Mouse (Mus musculus) midbrain, embryonic 16.5 days (tissue): ENCODE results near the gene Igf2bp3. TPM values are rescaled to one million over a fixed set of nuclear protein-coding genes. Genes with fewer than 3 reads are reported as not detected.

Experiments
- ATAC-seq: fragments of 200-750 bp; cut with Nextera tagmentation; 2 replicates; pipeline ENCODE4 v1.8.0; 2017; ENCODE audit warnings: moderate TSS enrichment
- H3K27ac ChIP-seq: fragments of 300-500 bp; sonication (generic); 2 replicates; pipeline ENCODE4 v1.5.1; 2014; ENCODE audit warnings: mild to moderate bottlenecking, low read length, mixed read lengths
- H3K27me3 ChIP-seq: fragments of 300-500 bp; sonication (generic); 2 replicates; pipeline ENCODE4 v1.6.1; 2014; ENCODE audit warnings: low read depth, low read length, mixed read lengths; ENCODE audit not compliant: control insufficient read depth, insufficient read depth
- H3K36me3 ChIP-seq: fragments of 300-500 bp; sonication (generic); 2 replicates; pipeline ENCODE4 v1.6.1; 2014; ENCODE audit warnings: mild to moderate bottlenecking, low read length, moderate library complexity, mixed read lengths; ENCODE audit not compliant: control insufficient read depth, insufficient read depth
- H3K4me1 ChIP-seq: fragments of 300-500 bp; sonication (generic); 2 replicates; pipeline ENCODE4 v1.6.1; 2014; ENCODE audit warnings: mild to moderate bottlenecking, low read length, mixed read lengths; ENCODE audit not compliant: control insufficient read depth, insufficient read depth
- H3K4me2 ChIP-seq: fragments of 300-500 bp; sonication (generic); 2 replicates; pipeline ENCODE4 v1.6.1; 2014; ENCODE audit warnings: mild to moderate bottlenecking, low read length, mixed read lengths
- H3K4me3 ChIP-seq: fragments of 300-500 bp; sonication (generic); 2 replicates; pipeline ENCODE4 v1.5.1; 2014; ENCODE audit warnings: low read depth, mild to moderate bottlenecking, low read length, moderate library complexity, mixed read lengths
- H3K9ac ChIP-seq: fragments of 300-500 bp; sonication (generic); 2 replicates; pipeline ENCODE4 v1.6.1; 2014; ENCODE audit warnings: low read depth, low read length, mixed read lengths
- H3K9me3 ChIP-seq: fragments of 300-500 bp; sonication (generic); replicated peaks from 2 replicates; pipeline ENCODE4 v1.6.1; 2014; ENCODE audit warnings: mild to moderate bottlenecking, low read length, mixed read lengths; ENCODE audit not compliant: control insufficient read depth, poor library complexity, severe bottlenecking
- WGBS: fragments of 180-500 bp; shearing (Covaris S2); extraction: QIAGEN DNeasy Blood & Tissue Kit; methylation state at CpG from one replicate; pipeline ENCODE4 v1.1.7; 2014; 5-methylcytosine and 5-hydroxymethylcytosine counted together
- polyA plus RNA-seq: library from polyadenylated mRNA; unstranded; fragments of >200 nt; fragmentation: Nextera tagmentation; extraction: Ambion mirVana; gene quantifications from 2 replicates; pipeline ENCODE4 v1.2.1, GENCODE M21; 2015

Igf2bp3 gene
- polyA plus RNA-seq, 1 experiment from 2014 or later: 17.1 TPM

GRCm38 (mm10) chr6:49221906-49222305, 7.1 kb upstream of the Igf2bp3 start:
- Histone ChIP-seq H3K27ac (no peak overlapping the region), H3K4me2 (no peak overlapping the region), H3K9ac (no peak overlapping the region), H3K36me3 (no peaks in the 10 kb centered on the region), H3K27me3 (peaks cover 2% of the 10 kb centered on the region), H3K9me3 (no peaks in the 10 kb centered on the region), H3K4me3 (no peak overlapping the region), H3K4me1 (peaks cover 5% of the 10 kb centered on the region; the same call in 1 of the 2 replicates)
- 2% methylated on average over 7 of the region's 7 CpGs for WGBS
- no peak for ATAC-seq

DNA sequence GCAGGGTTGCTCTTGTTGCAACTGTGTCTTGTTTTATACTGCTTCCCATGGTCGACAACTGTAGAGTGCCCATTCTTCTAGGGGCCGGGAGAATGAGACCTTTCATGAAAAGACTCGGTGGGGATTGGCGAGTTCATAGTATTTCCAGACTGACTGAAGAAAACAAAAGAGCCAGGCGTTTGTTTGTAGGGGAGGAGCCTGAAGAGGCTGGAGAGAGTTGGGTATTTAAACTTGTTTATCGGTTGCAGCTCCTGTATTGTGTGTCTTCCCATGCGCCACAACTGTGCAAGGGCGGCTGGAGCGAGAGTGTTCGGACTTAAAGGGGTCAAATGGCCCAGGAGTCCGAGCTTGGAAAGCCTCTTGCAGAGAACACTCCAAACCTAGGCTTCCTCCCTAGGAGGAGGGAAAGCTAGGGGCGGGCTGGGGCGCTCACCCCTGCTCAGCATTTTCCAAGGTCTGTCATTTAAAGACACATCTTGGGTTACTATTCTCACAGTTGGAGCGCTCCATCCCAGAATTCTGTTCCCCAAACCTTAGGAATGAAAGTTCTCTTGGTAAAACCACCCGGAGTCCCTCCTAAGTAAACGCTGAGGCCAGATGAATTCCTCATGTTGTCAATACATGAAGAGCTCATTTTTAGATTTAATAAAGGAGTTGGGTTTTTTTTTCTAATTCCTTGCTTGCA, 5.3 kb upstream of the Igf2bp3 start:
- no peak for ATAC-seq
- Histone ChIP-seq H3K9ac (no peak overlapping the region), H3K9me3 (no peaks in the 10 kb centered on the region), H3K4me1 (peaks cover 10% of the 10 kb centered on the region), H3K36me3 (no peaks in the 10 kb centered on the region), H3K27ac (no peak overlapping the region), H3K27me3 (peaks cover 2% of the 10 kb centered on the region; the same call in 1 of the 2 replicates), H3K4me2 (no peak overlapping the region), H3K4me3 (no peak overlapping the region)
- WGBS: 3% methylated on average over 16 of the region's 16 CpGs

- H3K9me3 ChIP-seq: no peaks in the 10 kb centered on the region
- H3K36me3 ChIP-seq: no peaks in the 10 kb centered on the region
- peaks cover 10% of the 10 kb centered on the region for H3K4me1 ChIP-seq
- no peak overlapping the region for H3K4me2 ChIP-seq
- H3K4me3 ChIP-seq: no peak overlapping the region
- H3K27me3 ChIP-seq: peaks cover 2% of the 10 kb centered on the region; the same call in 1 of the 2 replicates
- no peak overlapping the region for H3K9ac ChIP-seq
- no peak for ATAC-seq
- 14% methylated on average over 4 of the region's 4 CpGs for WGBS
- no peak overlapping the region for H3K27ac ChIP-seq
These were observed 4.3 kb upstream of the Igf2bp3 start for GRCm38 (mm10) chr6:49219001-49219560.

GRCm38 (mm10) chr6:49218275-49218802, 3.6 kb upstream of the Igf2bp3 start:
- H3K27ac ChIP-seq: no peak overlapping the region
- peak overlapping the region; percentile 55 for H3K4me3 ChIP-seq
- no peak for ATAC-seq
- no peak overlapping the region for H3K9ac ChIP-seq
- H3K4me1 ChIP-seq: peaks cover 10% of the 10 kb centered on the region
- peak overlapping the region; percentile 83 for H3K4me2 ChIP-seq
- H3K36me3 ChIP-seq: no peaks in the 10 kb centered on the region
- H3K9me3 ChIP-seq: no peaks in the 10 kb centered on the region
- WGBS: under 1% methylated on average over 31 of the region's 31 CpGs
- H3K27me3 ChIP-seq: peaks cover 2% of the 10 kb centered on the region; the same call in 1 of the 2 replicates

DNA sequence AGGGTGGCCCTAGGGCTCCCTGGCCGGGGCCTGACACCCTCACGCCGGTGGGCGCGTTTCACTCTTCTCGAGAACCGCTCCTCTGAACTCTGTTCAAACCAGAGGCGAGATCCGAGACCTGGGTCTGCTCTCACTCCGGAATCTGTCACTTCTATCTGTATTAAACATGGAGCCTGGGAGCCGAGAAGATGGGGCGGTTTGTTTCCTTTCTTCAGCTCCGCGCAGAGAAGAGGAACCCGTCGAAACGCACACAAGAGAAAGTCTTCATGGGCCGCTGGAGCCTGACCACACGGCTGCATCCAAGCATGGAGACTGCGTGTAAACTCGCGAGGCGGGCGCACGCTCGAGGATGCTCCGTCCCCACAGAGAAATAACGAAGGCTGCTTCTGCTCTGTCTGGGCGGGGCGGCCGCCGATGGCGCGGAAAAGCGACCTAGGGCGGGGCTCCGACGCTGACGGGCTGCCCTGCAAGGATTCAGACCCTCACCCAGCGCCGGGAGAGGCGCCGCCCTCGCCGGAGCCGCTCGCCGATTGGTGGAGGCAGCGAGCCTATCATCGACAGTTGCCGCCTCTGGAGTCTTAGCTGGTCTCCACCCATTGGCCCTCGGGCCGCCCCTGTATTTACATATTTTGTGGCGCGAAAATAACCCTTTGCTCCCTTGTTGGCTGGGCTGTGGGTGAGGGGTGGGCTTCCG, 3.0 kb upstream of the Igf2bp3 start:
- ATAC-seq: peak; percentile 93
- H3K4me3 ChIP-seq: peak overlapping the region; percentile 55
- peaks cover 16% of the 10 kb centered on the region for H3K4me1 ChIP-seq
- no peaks in the 10 kb centered on the region for H3K9me3 ChIP-seq
- no peaks in the 10 kb centered on the region for H3K36me3 ChIP-seq
- H3K27me3 ChIP-seq: peaks cover 2% of the 10 kb centered on the region; the same call in 1 of the 2 replicates
- peak overlapping the region; percentile 83 for H3K4me2 ChIP-seq
- H3K9ac ChIP-seq: peak overlapping the region; percentile 62
- H3K27ac ChIP-seq: peak overlapping the region; percentile 72
- WGBS: under 1% methylated on average over 56 of the region's 56 CpGs

- H3K4me2 ChIP-seq: peak overlapping the region; percentile 83
- peak overlapping the region; percentile 62 for H3K9ac ChIP-seq
- H3K4me1 ChIP-seq: peaks cover 23% of the 10 kb centered on the region
- no peaks in the 10 kb centered on the region for H3K36me3 ChIP-seq
- ATAC-seq: no peak
- peak overlapping the region; percentile 55 for H3K4me3 ChIP-seq
- H3K27me3 ChIP-seq: peaks cover 2% of the 10 kb centered on the region; the same call in 1 of the 2 replicates
- peak overlapping the region; percentile 72; the same call in 1 of the 2 replicates for H3K27ac ChIP-seq
- WGBS: 2% methylated on average over 11 of the region's 11 CpGs
- H3K9me3 ChIP-seq: no peaks in the 10 kb centered on the region
These were observed 2.2 kb upstream of the Igf2bp3 start for GRCm38 (mm10) chr6:49216811-49217542.

GRCm38 (mm10) chr6:49215748-49216585, 1.2 kb upstream of the Igf2bp3 start:
- peak overlapping the region; percentile 85; the same call in 1 of the 2 replicates for H3K9ac ChIP-seq
- peak overlapping the region; percentile 84 for H3K4me2 ChIP-seq
- peak overlapping the region; percentile 80 for H3K4me3 ChIP-seq
- H3K4me1 ChIP-seq: peaks cover 27% of the 10 kb centered on the region
- no peaks in the 10 kb centered on the region for H3K9me3 ChIP-seq
- H3K36me3 ChIP-seq: no peaks in the 10 kb centered on the region
- H3K27ac ChIP-seq: peak overlapping the region; percentile 87
- H3K27me3 ChIP-seq: peaks cover 2% of the 10 kb centered on the region; the same call in 1 of the 2 replicates
- ATAC-seq: peak; percentile 5; the same call in 1 of the 2 replicates
- WGBS: 3% methylated on average over 14 of the region's 14 CpGs
